Mouse (Mus musculus): Measurements from ENCODE around the gene Ccl22. TPM values are rescaled to one million over a fixed set of nuclear protein-coding genes. Genes with fewer than 3 reads are reported as not detected.

Ccl22 gene
- total and polyA plus RNA-seq, 2 experiments = 0.28 to 0.32 TPM

DNA sequence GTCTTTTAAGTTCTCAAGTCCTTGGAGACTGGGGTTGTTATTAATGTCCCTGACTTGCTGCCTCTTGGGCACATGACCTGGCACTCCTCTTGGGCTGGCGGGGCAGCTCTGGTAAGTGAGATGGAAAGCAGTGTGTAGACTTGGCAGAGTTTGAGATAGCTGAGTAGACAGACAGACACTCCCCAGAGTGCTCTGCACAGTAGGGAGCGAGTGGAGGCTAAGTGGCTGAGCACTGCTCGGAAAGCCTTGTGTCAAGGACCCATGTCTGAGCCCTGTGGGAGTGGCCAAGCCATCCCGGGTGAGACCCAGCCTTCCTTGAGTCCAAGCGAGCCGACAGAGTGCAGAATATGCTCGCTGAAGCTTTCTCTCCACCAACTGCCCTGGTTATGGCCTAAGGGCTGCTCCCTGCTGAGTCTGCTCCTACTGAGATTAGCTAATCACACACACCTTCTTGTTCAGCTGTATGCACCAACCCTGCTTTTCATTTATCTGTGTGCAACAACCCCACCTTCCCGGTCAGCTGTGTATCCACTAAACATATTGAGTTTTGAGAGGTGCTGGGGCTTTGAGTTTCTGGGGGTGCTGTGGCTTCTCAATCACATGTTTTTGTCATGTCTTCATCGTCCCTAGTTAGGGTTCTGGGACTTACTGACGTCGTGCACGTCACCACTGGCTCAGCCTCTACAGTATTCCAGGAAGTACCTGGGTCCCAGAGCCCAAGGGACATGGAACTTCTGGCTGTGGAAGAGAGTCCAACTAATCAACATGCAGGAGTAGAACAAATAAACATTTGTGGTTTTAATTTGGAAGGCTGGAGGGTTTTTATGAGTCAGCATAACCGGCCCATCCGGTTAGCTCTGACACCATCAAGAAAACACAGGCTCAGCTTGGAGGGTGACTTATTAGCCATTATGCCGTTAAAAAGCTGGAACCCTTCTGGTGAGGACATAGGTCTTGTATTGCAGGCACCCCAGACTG lies 42.4 kb downstream of the Ccl22 start:
- no peaks in the 10 kb centered on the region for H3K27me3 ChIP-seq (ENCODE audit: control insufficient read depth, insufficient read depth, low read length)
- WGBS = 76% methylated on average over 15 of the region's 15 CpGs
- TF ChIP-seq CTCF (IDR thresholded peaks at IDR 0.05; ENCODE audit: low read depth, low read length) = no peak
- no peak for TF ChIP-seq POLR2A (IDR thresholded peaks at IDR 0.05; ENCODE audit: extremely low read depth, insufficient read depth, low read length)
- H3K4me1 ChIP-seq (ENCODE audit: control insufficient read depth, insufficient read depth, low read length) = no peaks in the 10 kb centered on the region
- peak; percentile 48 for DNase-seq (ENCODE audit: extremely low read depth, low read depth, low spot score)
- H3K79me2 ChIP-seq (ENCODE audit: control insufficient read depth, insufficient read depth, low read length) = no peaks in the 10 kb centered on the region
- H3K27ac ChIP-seq (replicated peaks; ENCODE audit: insufficient read depth, low read depth, low read length) = no peak overlapping the region
- H3K36me3 ChIP-seq (ENCODE audit: control insufficient read depth, insufficient read depth, low read length) = no peaks in the 10 kb centered on the region
- H3K4me3 ChIP-seq (ENCODE audit: insufficient read depth, low read depth, low read length) = no peak overlapping the region
- no peak overlapping the region for H3K9ac ChIP-seq (ENCODE audit: low read depth, low read length)

DNA sequence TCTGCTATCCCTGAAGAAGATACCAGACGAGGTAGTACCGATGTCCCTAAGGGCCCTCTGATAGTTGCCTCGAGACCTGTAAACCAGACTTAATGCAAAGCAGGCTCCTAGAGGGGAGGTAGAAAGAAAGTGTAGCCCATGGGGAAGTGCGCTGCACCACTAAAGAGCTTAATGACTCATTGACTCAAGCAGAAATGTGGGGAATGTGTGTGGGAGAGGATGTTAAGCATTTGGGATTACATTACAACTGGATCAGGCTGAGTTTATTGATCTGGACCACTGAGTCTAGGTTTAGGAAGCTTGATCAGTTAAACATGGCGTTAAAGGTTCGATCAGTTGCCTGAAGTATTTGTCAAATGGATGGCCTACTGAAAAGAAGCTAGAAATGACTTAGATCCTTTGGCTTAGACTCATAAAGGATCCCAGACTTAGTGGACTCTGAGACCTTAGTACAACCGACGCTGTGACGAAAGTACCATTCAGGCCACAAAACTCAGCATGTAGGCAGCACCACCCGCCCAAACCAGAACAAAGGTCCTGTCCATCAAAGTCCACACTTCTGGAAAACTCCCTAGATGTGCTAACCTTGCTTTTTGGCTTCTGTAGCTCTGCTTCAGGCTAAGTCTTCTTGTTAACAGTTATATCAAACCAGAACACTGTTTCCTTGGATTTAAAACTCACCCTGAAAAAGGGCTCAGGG lies 44.0 kb downstream of the Ccl22 start:
- Histone ChIP-seq H3K4me1 (ENCODE audit: control insufficient read depth, insufficient read depth, low read length) (no peaks in the 10 kb centered on the region), H3K4me3 (ENCODE audit: insufficient read depth, low read depth, low read length) (no peak overlapping the region), H3K27me3 (ENCODE audit: control insufficient read depth, insufficient read depth, low read length) (no peaks in the 10 kb centered on the region), H3K27ac (replicated peaks; ENCODE audit: insufficient read depth, low read depth, low read length) (no peak overlapping the region), H3K9ac (ENCODE audit: low read depth, low read length) (no peak overlapping the region), H3K79me2 (ENCODE audit: control insufficient read depth, insufficient read depth, low read length) (no peaks in the 10 kb centered on the region), H3K36me3 (ENCODE audit: control insufficient read depth, insufficient read depth, low read length) (no peaks in the 10 kb centered on the region)
- peak; percentile 85 for DNase-seq (ENCODE audit: extremely low read depth, low read depth, low spot score)
- TF ChIP-seq CTCF (IDR thresholded peaks at IDR 0.05; ENCODE audit: low read depth, low read length) = no peak
- no peak for TF ChIP-seq POLR2A (IDR thresholded peaks at IDR 0.05; ENCODE audit: extremely low read depth, insufficient read depth, low read length)
- 71% methylated on average over 10 of the region's 10 CpGs for WGBS

DNA sequence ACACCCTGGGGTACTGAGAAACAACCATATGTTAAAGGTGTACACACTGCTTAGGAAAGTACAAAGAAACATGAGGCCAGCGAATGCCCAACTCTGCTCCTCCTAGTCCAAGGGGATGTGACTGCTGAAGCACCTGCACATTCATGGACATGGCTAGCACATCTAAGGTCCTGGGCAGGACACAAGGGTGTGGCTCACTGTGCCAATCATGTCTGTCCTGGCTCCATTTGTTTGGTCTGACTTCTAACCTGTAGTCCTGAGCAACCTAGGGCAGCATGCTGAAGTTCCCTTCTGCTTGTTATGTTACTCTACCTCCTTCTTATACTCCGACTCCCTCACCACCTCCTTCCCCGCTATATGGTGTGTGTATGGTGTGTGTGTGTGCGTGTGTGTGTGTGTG lies 49.0 kb downstream of the Ccl22 start:
- TF ChIP-seq POLR2A (IDR thresholded peaks at IDR 0.05; ENCODE audit: extremely low read depth, insufficient read depth, low read length) = no peak
- no peak for TF ChIP-seq CTCF (IDR thresholded peaks at IDR 0.05; ENCODE audit: low read depth, low read length)
- H3K4me1 ChIP-seq (ENCODE audit: control insufficient read depth, insufficient read depth, low read length) = no peaks in the 10 kb centered on the region
- no peak for DNase-seq (ENCODE audit: extremely low read depth, low read depth, low spot score)
- no peak overlapping the region for H3K4me3 ChIP-seq (ENCODE audit: insufficient read depth, low read depth, low read length)
- H3K9ac ChIP-seq (ENCODE audit: low read depth, low read length) = no peak overlapping the region
- WGBS = 95% methylated on average over 4 of the region's 4 CpGs
- H3K27ac ChIP-seq (replicated peaks; ENCODE audit: insufficient read depth, low read depth, low read length) = no peak overlapping the region
- H3K27me3 ChIP-seq (ENCODE audit: control insufficient read depth, insufficient read depth, low read length) = no peaks in the 10 kb centered on the region
- no peaks in the 10 kb centered on the region for H3K79me2 ChIP-seq (ENCODE audit: control insufficient read depth, insufficient read depth, low read length)
- no peaks in the 10 kb centered on the region for H3K36me3 ChIP-seq (ENCODE audit: control insufficient read depth, insufficient read depth, low read length)

DNA sequence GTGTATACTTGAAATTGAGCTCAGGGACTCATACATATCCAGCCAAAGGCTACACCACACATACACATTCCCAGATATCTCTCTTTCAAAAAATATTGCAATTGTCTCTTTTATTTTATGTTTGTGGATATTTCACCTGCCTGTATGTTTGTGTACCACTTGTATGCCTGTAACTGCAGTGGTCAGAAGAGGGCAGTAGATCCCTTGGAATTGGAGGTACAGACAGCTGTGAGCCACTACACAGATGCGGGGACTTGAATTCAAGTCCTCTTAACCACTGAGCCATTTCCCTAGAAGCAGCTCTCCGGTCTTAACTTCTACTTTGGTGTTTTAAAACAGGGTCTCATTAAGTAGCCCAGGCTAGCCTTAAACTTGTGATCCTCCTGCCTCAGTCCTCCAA lies 49.4 kb downstream of the Ccl22 start:
- no peak overlapping the region for H3K4me3 ChIP-seq (ENCODE audit: insufficient read depth, low read depth, low read length)
- H3K27ac ChIP-seq (replicated peaks; ENCODE audit: insufficient read depth, low read depth, low read length) = no peak overlapping the region
- no peaks in the 10 kb centered on the region for H3K79me2 ChIP-seq (ENCODE audit: control insufficient read depth, insufficient read depth, low read length)
- H3K27me3 ChIP-seq (ENCODE audit: control insufficient read depth, insufficient read depth, low read length) = no peaks in the 10 kb centered on the region
- DNase-seq (ENCODE audit: extremely low read depth, low read depth, low spot score) = no peak
- TF ChIP-seq CTCF (IDR thresholded peaks at IDR 0.05; ENCODE audit: low read depth, low read length) = no peak
- no peak for TF ChIP-seq POLR2A (IDR thresholded peaks at IDR 0.05; ENCODE audit: extremely low read depth, insufficient read depth, low read length)
- H3K4me1 ChIP-seq (ENCODE audit: control insufficient read depth, insufficient read depth, low read length) = no peaks in the 10 kb centered on the region
- H3K9ac ChIP-seq (ENCODE audit: low read depth, low read length) = no peak overlapping the region
- H3K36me3 ChIP-seq (ENCODE audit: control insufficient read depth, insufficient read depth, low read length) = no peaks in the 10 kb centered on the region
- 92% methylated on average over 2 of the region's 2 CpGs for WGBS

DNA sequence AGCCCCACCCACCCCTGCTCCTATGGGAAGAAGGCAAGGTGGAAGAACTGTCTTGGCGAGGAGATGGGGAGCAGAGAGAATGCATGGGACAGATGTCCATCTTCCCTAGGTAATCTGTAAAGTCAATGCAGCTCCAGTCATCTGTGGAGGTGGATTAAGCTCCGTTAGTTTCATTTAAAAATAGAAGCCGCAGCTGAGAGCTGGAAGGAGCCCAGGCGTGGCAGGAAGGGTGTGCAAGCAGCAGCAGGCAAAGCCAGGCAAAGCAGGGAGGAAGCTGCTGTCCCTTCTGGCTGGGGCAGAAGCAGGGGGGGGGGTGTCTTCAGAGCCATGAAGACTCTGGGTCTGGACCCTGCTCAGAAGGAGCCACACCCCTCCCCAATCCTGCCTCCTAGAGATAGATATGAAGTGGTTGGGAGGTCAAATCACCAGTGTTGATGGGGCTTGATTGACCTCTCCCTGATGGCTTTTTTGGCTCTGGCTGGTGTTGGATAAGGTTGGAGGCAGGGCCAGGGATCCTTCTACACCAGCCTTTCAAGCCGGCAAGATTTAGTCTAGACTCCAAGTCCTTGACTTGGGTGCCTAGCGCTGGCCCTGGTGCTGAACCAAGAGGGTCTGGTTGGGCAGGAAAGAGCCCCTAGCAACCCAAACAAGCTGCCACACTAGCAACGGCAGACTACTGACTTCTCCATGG lies 55.0 kb downstream of the Ccl22 start:
- 68% methylated on average over 7 of the region's 7 CpGs for WGBS
- no peak overlapping the region for H3K4me3 ChIP-seq (ENCODE audit: insufficient read depth, low read depth, low read length)
- H3K36me3 ChIP-seq (ENCODE audit: control insufficient read depth, insufficient read depth, low read length) = no peaks in the 10 kb centered on the region
- DNase-seq (ENCODE audit: extremely low read depth, low read depth, low spot score) = no peak
- no peak overlapping the region for H3K27ac ChIP-seq (replicated peaks; ENCODE audit: insufficient read depth, low read depth, low read length)
- no peaks in the 10 kb centered on the region for H3K4me1 ChIP-seq (ENCODE audit: control insufficient read depth, insufficient read depth, low read length)
- no peaks in the 10 kb centered on the region for H3K27me3 ChIP-seq (ENCODE audit: control insufficient read depth, insufficient read depth, low read length)
- no peaks in the 10 kb centered on the region for H3K79me2 ChIP-seq (ENCODE audit: control insufficient read depth, insufficient read depth, low read length)
- TF ChIP-seq POLR2A (IDR thresholded peaks at IDR 0.05; ENCODE audit: extremely low read depth, insufficient read depth, low read length) = no peak
- no peak for TF ChIP-seq CTCF (IDR thresholded peaks at IDR 0.05; ENCODE audit: low read depth, low read length)
- no peak overlapping the region for H3K9ac ChIP-seq (ENCODE audit: low read depth, low read length)

Other genes with a start within 250 kb of the Ccl22 start
- gene Cpne2, start 212.6 kb upstream of the Ccl22 start, total RNA-seq (2014; rRNA removed) = 5.2 and 8.5 TPM in 2 replicates
- gene Cpne2, start 212.6 kb upstream of the Ccl22 start, polyA plus RNA-seq (2012; rRNA removed) = 9.8 and 20.8 TPM in 2 replicates
- gene Rspry1, start 143.7 kb upstream of the Ccl22 start, total RNA-seq (2014; rRNA removed) = 21.4 and 22.0 TPM in 2 replicates
- 5.6 and 5.7 TPM in 2 replicates for gene Rspry1, start 143.7 kb upstream of the Ccl22 start, polyA plus RNA-seq (2012; rRNA removed)
- gene Fam192a, start 143.6 kb upstream of the Ccl22 start, total RNA-seq (2014; rRNA removed) = 9.0 and 9.3 TPM in 2 replicates
- 10.1 and 12.2 TPM in 2 replicates for gene Fam192a, start 143.6 kb upstream of the Ccl22 start, polyA plus RNA-seq (2012; rRNA removed)
- gene Arl2bp, start 79.0 kb upstream of the Ccl22 start, total RNA-seq (2014; rRNA removed) = 4.2 and 4.8 TPM in 2 replicates
- gene Arl2bp, start 79.0 kb upstream of the Ccl22 start, polyA plus RNA-seq (2012; rRNA removed) = 5.9 and 7.7 TPM in 2 replicates
- 8.1 and 8.6 TPM in 2 replicates for gene Pllp, start 49.3 kb upstream of the Ccl22 start, total RNA-seq (2014; rRNA removed)
- 41.8 and 44.1 TPM in 2 replicates for gene Pllp, start 49.3 kb upstream of the Ccl22 start, polyA plus RNA-seq (2012; rRNA removed)
- 0.55 and 1.0 TPM in 2 replicates for gene Cx3cl1, start 26.4 kb downstream of the Ccl22 start, total RNA-seq (2014; rRNA removed)
- gene Cx3cl1, start 26.4 kb downstream of the Ccl22 start, polyA plus RNA-seq (2012; rRNA removed) = 0.82 and 1.1 TPM in 2 replicates
- not detected in 2 replicates for gene Ccl17, start 64.9 kb downstream of the Ccl22 start, total RNA-seq (2014; rRNA removed)
- 0.21 and 0.22 TPM in 2 replicates for gene Ccl17, start 64.9 kb downstream of the Ccl22 start, polyA plus RNA-seq (2012; rRNA removed)
- gene Coq9, start 92.7 kb downstream of the Ccl22 start, total RNA-seq (2014; rRNA removed) = 148 and 183 TPM in 2 replicates
- 280 and 359 TPM in 2 replicates for gene Coq9, start 92.7 kb downstream of the Ccl22 start, polyA plus RNA-seq (2012; rRNA removed)
- gene Ciapin1, start 92.8 kb downstream of the Ccl22 start, total RNA-seq (2014; rRNA removed) = 9.5 and 11.9 TPM in 2 replicates
- gene Ciapin1, start 92.8 kb downstream of the Ccl22 start, polyA plus RNA-seq (2012; rRNA removed) = 48.9 and 57.3 TPM in 2 replicates
- gene Polr2c, start 111.9 kb downstream of the Ccl22 start, total RNA-seq (2014; rRNA removed) = 27.4 and 31.7 TPM in 2 replicates
- 44.1 and 47.3 TPM in 2 replicates for gene Polr2c, start 111.9 kb downstream of the Ccl22 start, polyA plus RNA-seq (2012; rRNA removed)
- 0.83 and 1.5 TPM in 2 replicates for gene Dok4, start 130.7 kb downstream of the Ccl22 start, total RNA-seq (2014; rRNA removed)
- gene Dok4, start 130.7 kb downstream of the Ccl22 start, polyA plus RNA-seq (2012; rRNA removed) = 1.4 and 1.5 TPM in 2 replicates
- gene Ccdc102a, start 172.5 kb downstream of the Ccl22 start, total RNA-seq (2014; rRNA removed) = 0.46 and 0.94 TPM in 2 replicates
- 0.90 and 1.2 TPM in 2 replicates for gene Ccdc102a, start 172.5 kb downstream of the Ccl22 start, polyA plus RNA-seq (2012; rRNA removed)
- 0.18 and 0.27 TPM in 2 replicates for gene Adgrg5, start 178.1 kb downstream of the Ccl22 start, total RNA-seq (2014; rRNA removed)
- gene Adgrg5, start 178.1 kb downstream of the Ccl22 start, polyA plus RNA-seq (2012; rRNA removed) = 0.58 and 0.77 TPM in 2 replicates
- 0.55 and 2.3 TPM in 2 replicates for gene Adgrg1, start 229.2 kb downstream of the Ccl22 start, total RNA-seq (2014; rRNA removed)
- gene Adgrg1, start 229.2 kb downstream of the Ccl22 start, polyA plus RNA-seq (2012; rRNA removed) = 3.0 and 4.2 TPM in 2 replicates

Data from liver, adult 2 months (tissue).